Mouse (Mus musculus) pancreas, adult 10 weeks (tissue): Measurements from ENCODE around the gene Cldn34c4. TPM values are rescaled to one million over a fixed set of nuclear protein-coding genes. Genes with fewer than 3 reads are reported as not detected.

Source experiments
- polyA plus RNA-seq: library from polyadenylated mRNA; stranded (reverse); fragments of 350-450 nt; fragmentation: Illumina TruSeq; extraction: RNeasy Lipid Tissue Mini Kit (QIAGEN cat#74804); gene quantifications from one replicate; pipeline ENCODE4 v1.2.3, GENCODE M21; 2015; ENCODE audit warnings: low read depth, low replicate concordance; ENCODE audit not compliant: insufficient read depth

Gene Cldn34c4
- polyA plus RNA-seq, result not detected

DNA sequence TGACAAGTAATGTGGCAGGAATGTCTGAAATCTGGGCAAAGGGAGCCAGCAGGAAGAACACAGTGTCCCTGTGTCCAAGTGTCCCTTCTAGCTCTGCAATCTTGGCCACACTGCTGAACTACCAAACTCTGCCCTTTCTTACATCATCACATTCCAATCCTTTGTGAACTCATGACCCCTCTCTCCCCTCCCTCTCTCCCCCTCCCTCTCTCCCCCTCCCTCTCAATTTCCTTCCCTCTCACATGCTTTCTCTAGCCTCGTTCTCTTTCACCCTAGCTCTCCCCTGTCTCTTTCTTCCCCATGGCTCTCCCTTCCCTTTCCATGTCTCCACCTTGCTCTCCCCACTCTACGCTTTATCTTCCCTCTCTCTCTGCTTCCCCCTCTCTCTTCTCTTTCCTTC lies at the start of gene Cldn34c4:
Cldn34c4 (minus strand) TSS at position 101 of the 400 bp plus-strand sequence.

